Mouse (Mus musculus) heart, postnatal 0 days (tissue): Measurements from ENCODE around the gene Pde4d. TPM values are rescaled to one million over a fixed set of nuclear protein-coding genes. Genes with fewer than 3 reads are reported as not detected.

ENCODE experiments used
- ATAC-seq: fragments of 200-750 bp; cut with Nextera tagmentation; 2 replicates; pipeline ENCODE4 v1.8.0; 2017; ENCODE audit warnings: low read depth, moderate number of reproducible peaks, moderate library complexity; ENCODE audit not compliant: insufficient read depth
- DNase-seq: peaks from one replicate; pipeline ENCODE4 v3.0.0-alpha.2; 2016; ENCODE audit warnings: low spot score
- H3K27ac ChIP-seq: fragments of 300-500 bp; sonication (generic); 2 replicates; pipeline ENCODE4 v1.5.1; 2014; ENCODE audit warnings: low read depth, mild to moderate bottlenecking
- H3K27me3 ChIP-seq: fragments of 300-500 bp; sonication (generic); 2 replicates; pipeline ENCODE4 v1.6.1; 2014; ENCODE audit warnings: low read length, mixed read lengths; ENCODE audit not compliant: control insufficient read depth, insufficient read depth
- H3K36me3 ChIP-seq: fragments of 300-500 bp; sonication (generic); replicated peaks from 2 replicates; pipeline ENCODE4 v1.6.1; 2014; ENCODE audit warnings: low read length, mixed read lengths; ENCODE audit not compliant: control insufficient read depth, insufficient read depth
- H3K4me1 ChIP-seq: fragments of 300-500 bp; sonication (generic); 2 replicates; pipeline ENCODE4 v1.6.1; 2014; ENCODE audit warnings: antibody characterized with exemption; ENCODE audit not compliant: control insufficient read depth, insufficient read depth
- H3K4me2 ChIP-seq: fragments of 300-500 bp; sonication (generic); 2 replicates; pipeline ENCODE4 v1.6.1; 2014; ENCODE audit warnings: low read depth, mild to moderate bottlenecking, low read length, moderate library complexity
- H3K4me3 ChIP-seq: fragments of 300-500 bp; sonication (generic); 2 replicates; pipeline ENCODE4 v1.5.1; 2014; ENCODE audit warnings: low read depth, low read length
- H3K9ac ChIP-seq: fragments of 300-500 bp; sonication (generic); replicated peaks from 2 replicates; pipeline ENCODE4 v1.6.1; 2014; ENCODE audit warnings: low read depth, low read length, mixed read lengths
- H3K9me3 ChIP-seq: fragments of 300-500 bp; sonication (generic); replicated peaks from 2 replicates; pipeline ENCODE4 v1.6.1; 2016; ENCODE audit warnings: low read length; ENCODE audit not compliant: control insufficient read depth
- CTCF ChIP-seq: IDR thresholded peaks from 2 replicates; pipeline ENCODE4 v1.5.1; 2016; ENCODE audit warnings: antibody characterized with exemption, control low read depth, low read depth
- EP300 ChIP-seq: IDR thresholded peaks from 2 replicates; pipeline ENCODE4 v1.6.1; 2016; ENCODE audit warnings: antibody characterized with exemption, low read depth
- WGBS: fragments of 180-500 bp; shearing (Covaris S2); extraction: QIAGEN DNeasy Blood & Tissue Kit; methylation state at CpG from one replicate; pipeline ENCODE4 v1.1.7; 2014; 5-methylcytosine and 5-hydroxymethylcytosine counted together
- polyA plus RNA-seq: library from polyadenylated mRNA; unstranded; fragments of >200 nt; fragmentation: Nextera tagmentation; extraction: Ambion mirVana; gene quantifications from 2 replicates; pipeline ENCODE4 v1.2.1, GENCODE M21; 2015
- total RNA-seq: library from RNA; depleted of rRNA; stranded (reverse); fragments of >200 nt; gene quantifications from 2 replicates; pipeline ENCODE4 v1.2.3, GENCODE M21; 2014; ENCODE audit warnings: low replicate concordance

Pde4d gene
- total and polyA plus RNA-seq, 2 experiments from 2014 or later, result 21.9 to 58.0 TPM

GRCm38 (mm10) chr13:108490872-108491271 is 41.1 kb downstream of the Pde4d start:
- TF ChIP-seq CTCF (no peak), EP300 (no peak)
- ATAC-seq (no peak), DNase-seq (no peak)
- WGBS, result 78% methylated on average over 2 of the region's 2 CpGs
- Histone ChIP-seq H3K4me2 (no peak overlapping the region), H3K27me3 (no peaks in the 10 kb centered on the region), H3K27ac (no peak overlapping the region), H3K4me1 (0 out of 2 replicates have a peak, but pooled peaks cover 5% of the 10 kb centered on the region), H3K9me3 (no peaks in the 10 kb centered on the region), H3K9ac (no peak overlapping the region), H3K36me3 (no peaks in the 10 kb centered on the region), H3K4me3 (no peak overlapping the region)

DNA sequence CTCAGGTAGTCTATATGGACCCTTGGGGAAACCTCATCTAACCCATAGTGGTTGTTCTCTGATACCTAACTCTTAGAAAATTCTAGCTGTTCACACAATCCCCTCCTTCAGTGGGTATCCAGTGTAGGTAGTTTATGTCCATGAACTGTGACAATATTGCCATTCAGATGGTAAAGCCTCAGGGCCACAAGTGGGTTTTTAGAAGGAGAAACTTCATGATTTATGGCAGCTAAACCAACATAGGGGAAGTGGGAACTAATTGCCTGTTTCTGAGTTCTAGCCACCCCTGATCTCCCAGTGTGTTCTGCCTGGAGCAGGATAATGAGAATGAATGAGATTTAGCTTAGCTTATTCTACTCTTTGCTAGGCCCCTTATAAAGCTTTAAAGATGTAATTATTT is 43.1 kb downstream of the Pde4d start:
- TF ChIP-seq CTCF (no peak), EP300 (no peak)
- DNase-seq, result no peak
- no peak for ATAC-seq

GRCm38 (mm10) chr13:108494365-108494764 is 44.6 kb downstream of the Pde4d start:
- ATAC-seq (no peak), DNase-seq (no peak)
- no peak overlapping the region for H3K27ac ChIP-seq
- no peak overlapping the region for H3K4me2 ChIP-seq
- no peaks in the 10 kb centered on the region for H3K27me3 ChIP-seq
- no peak overlapping the region for H3K4me3 ChIP-seq
- no peaks in the 10 kb centered on the region for H3K9me3 ChIP-seq
- H3K36me3 ChIP-seq, result no peaks in the 10 kb centered on the region
- 0 out of 2 replicates have a peak, but pooled peaks cover 5% of the 10 kb centered on the region for H3K4me1 ChIP-seq
- H3K9ac ChIP-seq, result no peak overlapping the region
- 63% methylated on average over 2 of the region's 2 CpGs for WGBS
- no peak for TF ChIP-seq EP300
- TF ChIP-seq CTCF, result no peak

More for the DNA sequence above, 43.1 kb downstream of the Pde4d start:
- H3K4me1 ChIP-seq, result 0 out of 2 replicates have a peak, but pooled peaks cover 5% of the 10 kb centered on the region
- no peaks in the 10 kb centered on the region for H3K9me3 ChIP-seq
- H3K4me3 ChIP-seq, result no peak overlapping the region
- H3K27ac ChIP-seq, result no peak overlapping the region
- no peaks in the 10 kb centered on the region for H3K36me3 ChIP-seq
- no peak overlapping the region for H3K4me2 ChIP-seq
- H3K9ac ChIP-seq, result no peak overlapping the region
- no peaks in the 10 kb centered on the region for H3K27me3 ChIP-seq

DNA sequence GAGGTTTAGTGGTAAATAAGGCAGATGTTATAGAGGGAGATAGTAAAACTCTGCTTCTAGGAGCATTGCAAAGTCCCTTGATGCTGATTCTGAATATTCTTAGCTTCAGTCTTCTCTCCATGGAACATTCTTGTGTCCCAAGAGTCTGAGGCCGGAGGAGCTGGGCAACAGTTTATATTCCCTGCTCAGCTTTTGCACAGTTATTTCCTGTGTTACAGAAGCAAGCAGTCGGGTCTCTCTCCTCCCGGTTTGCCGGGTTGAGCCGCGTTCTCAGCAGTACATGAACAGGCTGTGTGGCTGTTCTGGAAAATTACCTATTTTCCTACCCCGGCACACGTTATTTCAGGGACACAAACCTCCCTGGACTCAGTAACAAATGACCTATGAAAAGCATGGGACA is 48.0 kb downstream of the Pde4d start:
- peak overlapping the region; percentile 47 for H3K4me2 ChIP-seq
- ATAC-seq, result no peak
- no peak overlapping the region for H3K9ac ChIP-seq
- no peaks in the 10 kb centered on the region for H3K4me1 ChIP-seq
- peak overlapping the region; percentile 39; the same call in 1 of the 2 replicates for H3K27ac ChIP-seq
- H3K9me3 ChIP-seq, result no peaks in the 10 kb centered on the region
- H3K36me3 ChIP-seq, result no peaks in the 10 kb centered on the region
- 63% methylated on average over 8 of the region's 8 CpGs for WGBS
- no peaks in the 10 kb centered on the region for H3K27me3 ChIP-seq
- no peak for TF ChIP-seq EP300
- no peak for TF ChIP-seq CTCF
- peak overlapping the region; percentile 17; the same call in 1 of the 2 replicates for H3K4me3 ChIP-seq
- peak; percentile 13 for DNase-seq

DNA sequence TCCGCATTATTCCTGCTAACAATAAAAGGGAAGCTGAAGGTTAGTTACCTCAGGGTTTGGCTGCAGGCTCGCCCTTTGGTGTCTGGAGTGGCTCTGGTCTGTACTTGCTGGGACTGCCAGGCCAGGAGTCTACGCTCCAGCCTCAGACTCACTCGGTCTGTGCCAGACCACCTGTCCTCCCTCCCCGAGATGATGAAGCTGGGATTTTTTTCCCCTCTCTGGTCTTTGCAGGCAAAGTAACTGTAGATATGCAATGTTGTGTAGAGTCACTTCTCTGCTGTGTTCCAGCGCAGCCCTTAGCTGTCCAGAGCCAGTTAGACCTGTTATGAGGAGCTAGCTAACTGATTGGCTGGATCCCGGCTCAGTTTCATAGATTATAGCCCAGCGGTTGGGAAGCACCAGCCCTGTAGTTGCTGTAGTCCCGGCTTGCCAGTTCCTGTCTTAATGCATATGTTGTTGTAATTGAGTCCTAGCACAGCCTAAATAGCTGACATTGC is 48.5 kb downstream of the Pde4d start:
- Histone ChIP-seq H3K27ac (peak overlapping the region; percentile 39), H3K9me3 (no peaks in the 10 kb centered on the region), H3K9ac (peak overlapping the region; percentile 15; the same call in 1 of the 2 replicates), H3K4me2 (peak overlapping the region; percentile 47), H3K27me3 (no peaks in the 10 kb centered on the region), H3K4me1 (no peaks in the 10 kb centered on the region), H3K36me3 (no peaks in the 10 kb centered on the region), H3K4me3 (peak overlapping the region; percentile 17; the same call in 1 of the 2 replicates)
- peak; percentile 33; the same call in 1 of the 2 replicates for ATAC-seq
- no peak for DNase-seq
- TF ChIP-seq EP300 (no peak), CTCF (no peak)
- 51% methylated on average over 9 of the region's 9 CpGs for WGBS
